Mouse (Mus musculus): Measurements from ENCODE around the gene Aff3.

GRCm38 (mm10) chr1:38546696-38547095 lies 118.1 kb downstream of the Aff3 start:
- no peak for TF ChIP-seq CTCF (IDR thresholded peaks at IDR 0.05)
- TF ChIP-seq EP300 (IDR thresholded peaks at IDR 0.05; ENCODE audit: insufficient read depth, low read depth, low read length), result no peak
